Comparison of ENCODE assay signal across 8 mouse cellular contexts in genomic region chr8:13159377-13159881, GRCm38 (mm10). TPM values are rescaled to one million over a fixed set of nuclear protein-coding genes. Genes with fewer than 3 reads are reported as not detected.
DNase-seq lines count a peak whose midpoint lies in the region; ATAC-seq and TF ChIP-seq lines count a peak whose summit lies in the region.

No protein-coding gene starts in this region.

- H3K9me3 ChIP-seq in heart, embryonic 13.5 days = no peaks in the 10 kb centered on the region
- no peaks in the 10 kb centered on the region for H3K9me3 ChIP-seq in liver, embryonic 16.5 days (replicated peaks; ENCODE audit: control insufficient read depth, low read length)

- TF ChIP-seq POLR2A in bone marrow, adult 2 months (IDR thresholded peaks at IDR 0.05; ENCODE audit: borderline replicate concordance, control insufficient read depth, low read depth, low read length) = no peak
- no peak for TF ChIP-seq POLR2A in small intestine, adult 2 months (IDR thresholded peaks at IDR 0.05; ENCODE audit: low read depth, low read length)

- ATAC-seq in heart, embryonic 13.5 days (ENCODE audit: extremely low read depth, insufficient number of reproducible peaks, low FRiP score, low TSS enrichment) = peak; percentile 59
- ATAC-seq in liver, embryonic 16.5 days (ENCODE audit: low read depth) = peak; percentile 63

- no peaks in the 10 kb centered on the region for H3K27me3 ChIP-seq in heart, embryonic 13.5 days (replicated peaks)
- H3K27me3 ChIP-seq in liver, embryonic 16.5 days (ENCODE audit: control insufficient read depth, insufficient read depth, low read depth, low read length) = no peaks in the 10 kb centered on the region
- H3K27me3 ChIP-seq in small intestine, adult 2 months (ENCODE audit: control insufficient read depth, insufficient read depth, low read length) = no peaks in the 10 kb centered on the region

- peaks cover 4% of the 10 kb centered on the region; the same call in 1 of the 2 replicates for H3K4me1 ChIP-seq in bone marrow, adult 2 months (ENCODE audit: control insufficient read depth, insufficient read depth, low read length)
- peaks cover 46% of the 10 kb centered on the region for H3K4me1 ChIP-seq in heart, embryonic 13.5 days
- H3K4me1 ChIP-seq in liver, embryonic 16.5 days (ENCODE audit: control insufficient read depth, low read depth, low read length) = peaks cover 47% of the 10 kb centered on the region
- H3K4me1 ChIP-seq in small intestine, adult 2 months (ENCODE audit: control insufficient read depth, insufficient read depth, insufficient read length, low read length) = peaks cover 17% of the 10 kb centered on the region

- peak overlapping the region; percentile 99 for H3K9ac ChIP-seq in heart, embryonic 13.5 days
- peak overlapping the region; percentile 97 for H3K9ac ChIP-seq in liver, embryonic 16.5 days (ENCODE audit: low read depth, low read length)

- peaks cover 2% of the 10 kb centered on the region; the same call in 1 of the 2 replicates for H3K36me3 ChIP-seq in heart, embryonic 13.5 days
- no peaks in the 10 kb centered on the region for H3K36me3 ChIP-seq in liver, embryonic 16.5 days (ENCODE audit: control insufficient read depth, insufficient read depth)
- no peaks in the 10 kb centered on the region for H3K36me3 ChIP-seq in small intestine, adult 2 months (ENCODE audit: control insufficient read depth, insufficient read depth, low read length)

- no peak for DNase-seq in layer of hippocampus, adult 2 months (ENCODE audit: low spot score in 2 of 2)
- no peak for DNase-seq in layer of hippocampus, adult 18-20 months (ENCODE audit: low spot score in 2 of 2)
- no peak for DNase-seq in left cerebral cortex, postnatal 36 days (ENCODE audit: low spot score in 2 of 2)
- no peak for DNase-seq in right cerebral cortex, adult 2 months (ENCODE audit: low spot score in 2 of 2)

- peak overlapping the region; percentile 88 for H3K4me2 ChIP-seq in heart, embryonic 13.5 days
- peak overlapping the region; percentile 85 for H3K4me2 ChIP-seq in liver, embryonic 16.5 days (ENCODE audit: low read depth, low read length)

- peak overlapping the region; percentile 94 for H3K4me3 ChIP-seq in layer of hippocampus, adult 2 months
- peak overlapping the region; percentile 81 for H3K4me3 ChIP-seq in bone marrow, adult 2 months (replicated peaks; ENCODE audit: control insufficient read depth, low read depth, low read length)
- H3K4me3 ChIP-seq in heart, embryonic 13.5 days = peak overlapping the region; percentile 100
- peak overlapping the region; percentile 92 for H3K4me3 ChIP-seq in liver, embryonic 16.5 days (ENCODE audit: low read depth, low read length)
- peak overlapping the region; percentile 96 for H3K4me3 ChIP-seq in small intestine, adult 2 months (ENCODE audit: low read depth, low read length)

- TF ChIP-seq CTCF in layer of hippocampus, adult 2 months (conservative IDR thresholded peaks at IDR 0.05) = no peak
- no peak for TF ChIP-seq CTCF in bone marrow, adult 2 months (IDR thresholded peaks at IDR 0.05; ENCODE audit: control insufficient read depth, insufficient read depth, low read length)
- no peak for TF ChIP-seq CTCF in small intestine, adult 2 months (IDR thresholded peaks at IDR 0.05; ENCODE audit: extremely low read depth, insufficient read length, insufficient replicate concordance, low read depth, low read length)

- H3K27ac ChIP-seq in layer of hippocampus, adult 2 months = peak overlapping the region; percentile 94
- peak overlapping the region; percentile 73 for H3K27ac ChIP-seq in bone marrow, adult 2 months (ENCODE audit: control insufficient read depth, insufficient read depth, low read depth, low read length, poor library complexity)
- H3K27ac ChIP-seq in heart, embryonic 13.5 days (replicated peaks) = peak overlapping the region; percentile 88
- peak overlapping the region; percentile 88 for H3K27ac ChIP-seq in liver, embryonic 16.5 days (ENCODE audit: low read length)
- H3K27ac ChIP-seq in small intestine, adult 2 months (ENCODE audit: insufficient read depth, low read depth, low read length) = peak overlapping the region; percentile 72

- WGBS in bone marrow, adult 2 months = 1% methylated on average over 49 of the region's 49 CpGs
- WGBS in heart, embryonic 13.5 days = under 1% methylated on average over 48 of the region's 49 CpGs
- under 1% methylated on average over 45 of the region's 49 CpGs for WGBS in liver, embryonic 16.5 days (ENCODE audit: insufficient replicate concordance)
- 1% methylated on average over 45 of the region's 49 CpGs for WGBS in small intestine, adult 2 months

- intact Hi-C loops in left cerebral cortex, postnatal 36 days (cut with DNase I) = loop anchor here (5.0 kb wide), 1 partner anchor 53 kb away; no protein-coding TSS in a partner anchor

RNA-seq across cellular contexts. Expression of gene Lamp1, which starts 0.5 kb away (rescaled TPM):
- 100 to 1,000 TPM; 241 to 248 TPM for total RNA-seq in layer of hippocampus, adult 2 months (2021)
- 100 to 1,000 TPM; 275 to 276 TPM for total RNA-seq in layer of hippocampus, adult 18-20 months (2021)
- 61.3 and 127 TPM in 2 replicates for polyA plus RNA-seq in bone marrow, adult 2 months (2011; ENCODE audit: insufficient read depth, insufficient read length, low replicate concordance, missing spikeins)
- polyA plus RNA-seq in heart, embryonic 13.5 days (2015; fragmentation: Nextera tagmentation; extraction: Ambion mirVana) = 305 and 332 TPM in 2 replicates
- 181 and 197 TPM in 2 replicates for polyA plus RNA-seq in liver, embryonic 16.5 days (2015; fragmentation: Nextera tagmentation; extraction: Ambion mirVana)
- 355 and 658 TPM in 2 replicates for polyA plus RNA-seq in small intestine, adult 2 months (2012; rRNA removed)
- 100 to 1,000 TPM; 258 to 303 TPM for total RNA-seq in left cerebral cortex, postnatal 36 days (2021)

RNA-seq across cellular contexts. Expression of gene Grtp1, which starts 41.0 kb away (rescaled TPM):
- 1 to 10 TPM; 4.0 to 4.1 TPM for total RNA-seq in layer of hippocampus, adult 2 months (2021)
- 1 to 10 TPM; 3.6 to 3.7 TPM for total RNA-seq in layer of hippocampus, adult 18-20 months (2021)
- 6.8 and 20.6 TPM in 2 replicates for polyA plus RNA-seq in bone marrow, adult 2 months (2011; ENCODE audit: insufficient read depth, insufficient read length, low replicate concordance, missing spikeins)
- polyA plus RNA-seq in heart, embryonic 13.5 days (2015; fragmentation: Nextera tagmentation; extraction: Ambion mirVana) = 17.1 and 19.9 TPM in 2 replicates
- polyA plus RNA-seq in liver, embryonic 16.5 days (2015; fragmentation: Nextera tagmentation; extraction: Ambion mirVana) = 6.8 and 8.8 TPM in 2 replicates
- 22.5 and 58.8 TPM in 2 replicates for polyA plus RNA-seq in small intestine, adult 2 months (2012; rRNA removed)
- total RNA-seq in left cerebral cortex, postnatal 36 days (2021) = 1 to 10 TPM; 4.8 to 5.5 TPM

RNA-seq across cellular contexts. Expression of gene Cul4a, which starts 54.0 kb away (rescaled TPM):
- total RNA-seq in layer of hippocampus, adult 2 months (2021) = 10 to 100 TPM; 60.1 to 60.8 TPM
- total RNA-seq in layer of hippocampus, adult 18-20 months (2021) = 10 to 100 TPM; 58.1 to 59.3 TPM
- polyA plus RNA-seq in bone marrow, adult 2 months (2011; ENCODE audit: insufficient read depth, insufficient read length, low replicate concordance, missing spikeins) = 54.9 and 73.7 TPM in 2 replicates
- polyA plus RNA-seq in heart, embryonic 13.5 days (2015; fragmentation: Nextera tagmentation; extraction: Ambion mirVana) = 99.5 and 102 TPM in 2 replicates
- polyA plus RNA-seq in liver, embryonic 16.5 days (2015; fragmentation: Nextera tagmentation; extraction: Ambion mirVana) = 72.1 and 76.1 TPM in 2 replicates
- 19.2 and 23.8 TPM in 2 replicates for polyA plus RNA-seq in small intestine, adult 2 months (2012; rRNA removed)
- total RNA-seq in left cerebral cortex, postnatal 36 days (2021) = 10 to 100 TPM; 52.4 to 54.5 TPM

RNA-seq across cellular contexts. Expression of gene Pcid2, which starts 54.2 kb away (rescaled TPM):
- 10 to 100 TPM; 28.2 to 30.7 TPM for total RNA-seq in layer of hippocampus, adult 2 months (2021)
- total RNA-seq in layer of hippocampus, adult 18-20 months (2021) = 10 to 100 TPM; 26.2 to 29.4 TPM
- 16.6 and 19.1 TPM in 2 replicates for polyA plus RNA-seq in bone marrow, adult 2 months (2011; ENCODE audit: insufficient read depth, insufficient read length, low replicate concordance, missing spikeins)
- 24.2 and 25.7 TPM in 2 replicates for polyA plus RNA-seq in heart, embryonic 13.5 days (2015; fragmentation: Nextera tagmentation; extraction: Ambion mirVana)
- 13.1 and 14.3 TPM in 2 replicates for polyA plus RNA-seq in liver, embryonic 16.5 days (2015; fragmentation: Nextera tagmentation; extraction: Ambion mirVana)
- polyA plus RNA-seq in small intestine, adult 2 months (2012; rRNA removed) = 8.5 and 13.0 TPM in 2 replicates
- 10 to 100 TPM; 27.7 to 28.7 TPM for total RNA-seq in left cerebral cortex, postnatal 36 days (2021)
